Mouse (Mus musculus) cerebellum, adult 2 months (tissue): ENCODE measurements at regions not wholly inside any gene's neighbourhood (a gene's known extent, or its start where the extent isn't known, plus 50 kb on each side); places are given as distances from the start of the nearest gene placed in this dataset.

ENCODE experiments used
- DNase-seq, 2 experiments: peaks; one replicate each; pipeline ENCODE4 v3.0.0; 2021
- H3K27ac ChIP-seq: fragments of 200-500 bp; 2 replicates; pipeline ENCODE4 v1.5.1; 2012; ENCODE audit warnings: low read length, control low read depth, inconsistent platforms; ENCODE audit not compliant: insufficient read depth
- H3K27me3 ChIP-seq: fragments of 200-500 bp; 2 replicates; pipeline ENCODE4 v1.6.1; 2012; ENCODE audit warnings: inconsistent platforms, mild to moderate bottlenecking, low read length, moderate library complexity; ENCODE audit not compliant: control insufficient read depth, insufficient read depth
- H3K4me1 ChIP-seq: fragments of 200-500 bp; 2 replicates; pipeline ENCODE4 v1.6.1; 2011; ENCODE audit warnings: low read length; ENCODE audit not compliant: control insufficient read depth, insufficient read depth
- H3K4me3 ChIP-seq: fragments of 200-500 bp; replicated peaks from 2 replicates; pipeline ENCODE3; 2011; ENCODE audit warnings: mild to moderate bottlenecking, low read depth, low read length, control low read depth; ENCODE audit not compliant: insufficient read depth
- CTCF ChIP-seq: fragments of 200-500 bp; IDR thresholded peaks from 2 replicates; pipeline ENCODE4 v1.5.1; 2011; ENCODE audit warnings: low read depth, mild to moderate bottlenecking, control low read depth, low read length, moderate library complexity, borderline replicate concordance; ENCODE audit not compliant: insufficient read depth
- POLR2A ChIP-seq: fragments of 200-500 bp; IDR thresholded peaks from 2 replicates; pipeline ENCODE4 v1.6.1; 2011; ENCODE audit warnings: low read length, control low read depth, borderline replicate concordance; ENCODE audit not compliant: insufficient read depth
- WGBS: fragments of 180-500 bp; shearing (Covaris S2); methylation state at CpG from one replicate; pipeline ENCODE4 v1.1.7; 2018; 5-methylcytosine and 5-hydroxymethylcytosine counted together

DNA sequence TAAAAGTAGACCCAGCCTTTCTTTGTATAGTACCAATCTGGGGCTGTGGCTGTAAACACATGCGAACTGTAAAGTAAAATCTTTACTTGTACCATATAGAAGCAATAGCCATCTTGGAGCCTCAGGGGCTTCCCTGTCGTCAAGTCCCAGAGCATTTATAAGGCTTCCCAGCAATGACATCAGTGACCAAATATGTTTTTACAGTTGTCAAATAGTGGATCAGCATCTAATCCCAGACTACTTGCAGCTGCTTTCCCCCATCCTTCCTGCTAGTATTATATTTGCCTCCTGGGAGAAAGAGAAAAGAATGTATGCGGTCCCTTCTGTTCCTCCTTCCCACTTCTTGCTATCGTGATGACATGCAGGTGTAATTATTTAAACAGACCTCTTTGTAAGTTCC is 531.5 kb upstream of the Zic4 start:
- WGBS: 89% methylated on average over 4 of the region's 4 CpGs
- Histone ChIP-seq H3K27ac (no peak overlapping the region), H3K4me3 (no peak overlapping the region), H3K4me1 (no peaks in the 10 kb centered on the region; the same call in 1 of the 2 replicates), H3K27me3 (no peaks in the 10 kb centered on the region)
- TF ChIP-seq CTCF: no peak
- no peak for TF ChIP-seq POLR2A
- no peak for DNase-seq

- Histone ChIP-seq H3K27me3 (no peaks in the 10 kb centered on the region), H3K27ac (no peak overlapping the region), H3K4me1 (no peaks in the 10 kb centered on the region), H3K4me3 (no peak overlapping the region)
- TF ChIP-seq POLR2A (no peak), CTCF (no peak)
- WGBS: 51% methylated on average over 3 of the region's 3 CpGs
- DNase-seq: no peak
These were observed 528.3 kb upstream of the Zic4 start for GRCm38 (mm10) chr9:90833743-90834539.

- TF ChIP-seq CTCF (no peak), POLR2A (no peak)
These were observed 523.9 kb upstream of the Zic4 start for GRCm38 (mm10) chr9:90838184-90838926.

DNA sequence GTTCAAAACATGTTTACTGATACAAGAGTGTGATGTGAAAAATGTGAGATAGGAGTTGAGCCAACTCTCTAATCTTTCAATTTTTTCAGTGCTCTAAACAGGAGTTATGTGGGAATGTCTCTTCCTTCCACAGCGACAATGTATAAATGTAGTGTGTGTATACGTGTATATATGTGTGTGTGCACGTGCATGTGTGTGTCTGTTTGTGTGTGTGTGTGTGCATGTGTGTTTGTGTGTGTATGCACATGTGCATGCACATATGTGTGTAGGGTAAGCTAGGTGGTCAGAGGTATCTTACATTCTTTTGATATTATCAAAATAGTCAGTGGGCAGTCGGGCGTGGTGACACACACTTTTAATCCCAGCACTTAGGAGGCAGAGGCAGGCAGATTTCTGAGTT is 511.2 kb upstream of the Zic4 start:
- Histone ChIP-seq H3K4me3 (no peak overlapping the region), H3K27me3 (no peaks in the 10 kb centered on the region), H3K27ac (no peak overlapping the region), H3K4me1 (no peaks in the 10 kb centered on the region)
- TF ChIP-seq POLR2A: no peak
- no peak for TF ChIP-seq CTCF
- WGBS: 96% methylated on average over 5 of the region's 5 CpGs
- DNase-seq: no peak

More at GRCm38 (mm10) chr9:90838184-90838926, 523.9 kb upstream of the Zic4 start:
- 71% methylated on average over 6 of the region's 6 CpGs for WGBS
- no peak for DNase-seq
- Histone ChIP-seq H3K27me3 (no peaks in the 10 kb centered on the region), H3K27ac (no peak overlapping the region), H3K4me3 (no peak overlapping the region), H3K4me1 (no peaks in the 10 kb centered on the region)

DNA sequence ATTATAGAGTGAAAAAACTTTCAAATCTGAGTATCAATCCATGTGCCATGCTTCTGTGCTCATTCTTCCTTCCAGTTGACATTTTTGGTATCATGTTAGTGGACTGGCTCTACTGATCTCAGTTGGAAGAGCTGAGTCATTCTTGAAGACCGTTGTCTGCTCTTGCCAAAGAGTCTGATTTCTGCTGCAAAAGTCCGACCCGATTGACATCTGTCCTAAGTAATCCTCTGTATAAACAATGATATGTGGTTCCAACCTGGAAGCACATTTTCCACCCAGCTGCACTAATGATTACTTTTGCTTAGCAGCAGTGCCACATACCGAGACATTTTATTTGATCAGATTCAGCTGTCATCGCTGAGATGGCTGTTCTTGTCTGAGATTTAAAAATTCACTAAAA is 490.6 kb upstream of the Zic4 start:
- DNase-seq: no peak
- TF ChIP-seq POLR2A (no peak), CTCF (no peak)
- WGBS: 35% methylated on average over 5 of the region's 5 CpGs
- Histone ChIP-seq H3K4me1 (no peaks in the 10 kb centered on the region), H3K4me3 (no peak overlapping the region), H3K27ac (no peak overlapping the region), H3K27me3 (no peaks in the 10 kb centered on the region)

- H3K4me1 ChIP-seq: no peaks in the 10 kb centered on the region
- no peak overlapping the region for H3K27ac ChIP-seq
- 100% methylated on average over 1 of the region's 1 CpGs for WGBS
- H3K27me3 ChIP-seq: no peaks in the 10 kb centered on the region
- H3K4me3 ChIP-seq: no peak overlapping the region
- TF ChIP-seq CTCF (no peak), POLR2A (no peak)
- no peak for DNase-seq
These were observed 477.7 kb upstream of the Zic4 start for GRCm38 (mm10) chr9:90884467-90884866.

DNA sequence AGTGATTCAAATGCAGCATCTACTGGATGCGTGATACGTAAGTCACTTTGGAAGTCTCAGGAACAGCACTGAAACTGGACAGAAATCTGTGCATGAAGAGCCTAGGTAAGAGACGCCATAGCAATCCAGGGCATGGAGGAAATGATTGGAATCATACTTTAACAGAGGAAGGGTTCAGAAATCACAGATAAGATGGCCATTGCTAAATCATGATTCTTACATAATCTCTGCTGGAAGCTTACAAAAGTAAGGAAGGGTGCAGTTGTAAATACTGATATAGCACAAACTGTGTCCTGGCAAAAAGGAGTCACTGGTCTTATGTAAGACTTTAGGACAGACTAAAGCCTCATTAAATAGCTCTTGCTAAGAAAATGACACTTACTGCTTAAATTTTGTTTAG is 474.8 kb upstream of the Zic4 start:
- Histone ChIP-seq H3K4me3 (no peak overlapping the region), H3K27ac (no peak overlapping the region), H3K27me3 (no peaks in the 10 kb centered on the region), H3K4me1 (no peaks in the 10 kb centered on the region)
- no peak for DNase-seq
- TF ChIP-seq CTCF: no peak
- TF ChIP-seq POLR2A: no peak
- WGBS: 98% methylated on average over 3 of the region's 3 CpGs

GRCm38 (mm10) chr9:90890801-90891200 is 471.4 kb upstream of the Zic4 start:
- Histone ChIP-seq H3K27me3 (no peaks in the 10 kb centered on the region), H3K4me3 (no peak overlapping the region), H3K27ac (no peak overlapping the region), H3K4me1 (no peaks in the 10 kb centered on the region)
- DNase-seq: peak; percentile 13 to 38
- 44% methylated on average over 4 of the region's 4 CpGs for WGBS
- TF ChIP-seq CTCF: no peak
- no peak for TF ChIP-seq POLR2A
